Mouse (Mus musculus) kidney, postnatal 14 days (tissue): ENCODE results near the gene Smgc.
"Not testable (repeated sequence)": the region's sequence is repeated elsewhere in the genome, so short reads cannot be mapped to it uniquely, and the experiment has no call there.

Experiments
- DNase-seq: peaks from one replicate; pipeline ENCODE4 v3.0.0; 2022; ENCODE audit warnings: mixed read lengths

The Smgc gene

DNA sequence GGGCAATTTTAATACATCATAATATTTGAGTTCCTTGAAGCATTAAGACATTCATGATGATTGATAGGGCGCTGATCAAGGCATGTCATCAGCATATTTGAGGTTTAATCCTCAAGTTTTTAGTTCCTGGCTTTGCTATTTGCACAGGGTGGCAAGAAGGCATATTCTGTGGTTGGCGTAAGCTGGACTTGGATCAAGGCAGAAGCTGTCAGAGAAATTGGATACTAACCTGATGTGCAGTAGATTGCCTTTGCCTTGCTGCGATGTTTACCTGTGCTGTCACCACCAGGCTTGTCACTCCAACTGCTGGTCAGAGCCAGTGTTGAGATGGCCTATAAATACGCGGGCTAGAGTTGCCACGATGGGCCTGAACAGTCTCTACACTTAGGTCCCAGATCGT, at the start of gene Smgc:
Smgc (plus strand) TSS at position 301 of the 400 bp plus-strand sequence.
- DNase-seq, result no peak

- no peak for DNase-seq
These were observed 49.7 kb upstream of the Smgc start for GRCm38 (mm10) chr15:91788338-91788737.

- DNase-seq, result no peak
These were observed 31.6 kb upstream of the Smgc start for GRCm38 (mm10) chr15:91806463-91806862.

DNA sequence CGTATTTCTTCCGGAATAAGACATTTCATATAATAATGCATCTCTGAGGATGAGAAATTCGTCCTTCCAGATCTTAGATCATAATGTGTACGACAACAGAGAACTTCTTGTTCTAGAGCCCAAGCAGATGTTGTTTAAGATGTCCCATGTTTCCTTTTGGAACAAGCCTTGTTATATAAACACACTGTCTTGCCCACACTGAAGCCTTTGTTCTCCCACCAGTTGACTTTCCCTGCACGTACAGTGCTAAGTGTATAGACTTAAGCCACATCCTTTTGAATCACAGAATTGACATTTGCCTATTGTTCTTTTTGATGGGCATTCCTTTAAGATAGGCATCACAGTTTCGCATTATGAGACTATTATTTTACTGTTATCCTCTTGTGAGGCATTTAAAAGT, 2.7 kb upstream of the Smgc start:
- no peak for DNase-seq

DNA sequence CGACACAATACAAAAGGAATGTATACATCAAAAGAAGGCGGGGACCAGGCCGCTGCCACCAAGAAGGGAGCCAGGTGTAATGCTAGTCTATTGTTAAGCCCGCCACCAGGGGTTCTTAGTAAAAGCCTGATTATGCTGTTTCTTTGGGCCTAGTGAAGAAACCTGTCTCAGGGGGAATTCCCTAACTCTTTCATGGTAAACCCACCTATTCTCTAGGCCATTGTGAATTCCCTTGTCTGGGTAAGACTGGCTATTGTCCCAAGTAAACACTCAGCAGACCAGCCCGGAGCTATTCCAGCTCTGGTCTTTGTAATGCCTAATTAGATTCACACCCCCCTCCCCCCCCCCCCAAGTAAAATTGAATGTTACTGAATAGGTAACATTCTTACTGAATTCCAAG, 26.1 kb downstream of the Smgc start:
- not testable (repeated sequence) for DNase-seq

- peak; percentile 3 for DNase-seq
These were observed 62.2 kb downstream of the Smgc start for GRCm38 (mm10) chr15:91900245-91900644.

- DNase-seq, result peak; percentile 45
These were observed 69.0 kb downstream of the Smgc start for GRCm38 (mm10) chr15:91907046-91907445.
